Mouse (Mus musculus) MEL (cell line): ENCODE data around the gene Enox1.

Source experiments
- EP300 ChIP-seq, 2 experiments: IDR thresholded peaks; 2 replicates each; pipeline ENCODE4 v1.6.1; 2011; ENCODE audit warnings: improper control_type of control experiment in 2 of 2, low read length in 2 of 2, low read depth in 1 of 2, mild to moderate bottlenecking in 1 of 2
- MXI1 ChIP-seq: IDR thresholded peaks from 2 replicates; pipeline ENCODE4 v1.6.1; 2011; ENCODE audit warnings: mild to moderate bottlenecking, low read depth, low read length, improper control_type of control experiment

DNA sequence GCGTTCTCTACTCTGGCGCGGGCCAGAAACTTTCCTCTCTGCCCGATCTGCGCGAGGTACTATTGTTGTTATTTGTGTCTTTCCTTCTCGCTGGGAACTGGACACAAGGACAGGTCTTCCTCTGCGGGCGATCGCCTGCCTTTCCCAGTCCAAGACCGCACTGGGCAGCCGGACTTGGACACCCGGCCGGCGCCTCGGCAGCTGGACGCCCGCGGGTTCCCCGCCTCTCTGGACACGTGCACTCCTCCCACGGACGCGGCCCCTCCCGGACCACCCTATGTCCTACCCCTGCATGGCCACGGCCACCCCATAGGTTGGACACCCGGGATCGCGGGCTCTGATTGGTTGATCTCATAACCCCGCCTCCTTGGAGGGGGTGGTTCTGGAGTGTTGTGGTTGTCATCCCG lies 945 bp downstream of the Enox1 start:
- TF ChIP-seq MXI1 (no peak), EP300 (IDR thresholded peaks at IDR 0.05; ENCODE audit: low read depth in 1 of 2, low read length in 2 of 2) (no peak)
